Mouse (Mus musculus): ENCODE measurements around the gene Lpar2.

DNA sequence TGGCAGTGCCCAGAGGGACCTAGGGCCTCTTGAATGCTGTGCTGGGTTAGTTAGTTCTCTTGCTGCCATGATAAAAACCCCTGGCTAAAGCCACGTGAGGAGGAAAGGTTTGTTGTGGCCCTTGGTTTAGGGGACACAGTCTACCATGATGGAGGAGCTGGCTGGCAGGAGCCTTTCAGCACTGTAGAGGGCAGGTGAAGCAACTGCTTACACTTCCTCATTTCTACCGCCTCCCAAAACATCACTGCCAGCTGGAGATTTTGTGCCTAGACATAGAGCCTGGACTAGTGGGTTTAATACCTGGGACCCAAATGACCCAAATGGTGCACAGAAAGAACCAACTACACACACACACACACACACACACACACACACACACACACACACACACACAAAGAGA is 39.0 kb downstream of the Lpar2 start:
- TF ChIP-seq POLR2A (IDR thresholded peaks at IDR 0.05; ENCODE audit: borderline replicate concordance, extremely low read depth, insufficient read depth, insufficient read length, poor library complexity, severe bottlenecking) (no peak), CTCF (IDR thresholded peaks at IDR 0.05; ENCODE audit: borderline replicate concordance, extremely low read depth, insufficient read depth, insufficient read length) (no peak)
